Mouse (Mus musculus): ENCODE data around the gene Ctnna3. TPM values are rescaled to one million over a fixed set of nuclear protein-coding genes. Genes with fewer than 3 reads are reported as not detected.
A peak's percentile ranks its signal among the peaks of the same experiment; 100 is the strongest.

Gene Ctnna3
- polyA plus RNA-seq, 1 experiment = 0.01 TPM

DNA sequence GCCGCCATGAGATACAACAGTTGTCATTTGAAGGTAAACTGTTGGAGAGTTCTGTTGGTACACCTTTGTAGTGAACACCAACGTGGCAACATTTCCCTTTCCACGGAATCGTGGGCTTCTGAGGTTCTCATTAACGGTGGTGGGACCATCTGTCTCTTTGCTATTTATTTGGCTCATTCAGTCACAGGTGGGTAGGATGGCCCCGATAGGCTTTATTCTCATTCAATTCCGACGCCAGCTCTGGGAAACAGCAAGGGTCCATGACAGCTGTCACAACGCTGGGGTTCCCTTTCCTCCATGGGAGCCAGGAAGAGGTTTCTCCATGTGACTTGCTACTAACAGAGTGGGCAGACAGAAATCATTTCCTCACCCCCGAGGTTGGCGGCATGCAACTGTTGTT is 612.0 kb downstream of the Ctnna3 start:
- no peak overlapping the region for H3ac ChIP-seq (ENCODE audit: control insufficient read depth, insufficient read length, low read depth)
- no peak for TF ChIP-seq USF1 (IDR thresholded peaks at IDR 0.05; ENCODE audit: low read depth)
- no peak for TF ChIP-seq CEBPB (IDR thresholded peaks at IDR 0.05; ENCODE audit: low read depth)
- TF ChIP-seq MAX (IDR thresholded peaks at IDR 0.05) = no peak
- TF ChIP-seq MYOG (IDR thresholded peaks at IDR 0.05; ENCODE audit: control insufficient read depth, extremely low read depth, insufficient read length) = no peak
- no peak for TF ChIP-seq CTCF (IDR thresholded peaks at IDR 0.05; ENCODE audit: control insufficient read depth, insufficient read depth, insufficient read length)
- H3K4me3 ChIP-seq (ENCODE audit: insufficient read depth, poor library complexity, severe bottlenecking) = no peak overlapping the region
- no peaks in the 10 kb centered on the region for H3K36me3 ChIP-seq (ENCODE audit: control insufficient read depth, insufficient read depth)
- no peaks in the 10 kb centered on the region for H3K27me3 ChIP-seq (ENCODE audit: control insufficient read depth, insufficient read depth, insufficient read length)
- no peaks in the 10 kb centered on the region for H3K79me2 ChIP-seq (ENCODE audit: control insufficient read depth, insufficient read depth)
- H3K79me3 ChIP-seq (ENCODE audit: low read depth) = no peaks in the 10 kb centered on the region

DNA sequence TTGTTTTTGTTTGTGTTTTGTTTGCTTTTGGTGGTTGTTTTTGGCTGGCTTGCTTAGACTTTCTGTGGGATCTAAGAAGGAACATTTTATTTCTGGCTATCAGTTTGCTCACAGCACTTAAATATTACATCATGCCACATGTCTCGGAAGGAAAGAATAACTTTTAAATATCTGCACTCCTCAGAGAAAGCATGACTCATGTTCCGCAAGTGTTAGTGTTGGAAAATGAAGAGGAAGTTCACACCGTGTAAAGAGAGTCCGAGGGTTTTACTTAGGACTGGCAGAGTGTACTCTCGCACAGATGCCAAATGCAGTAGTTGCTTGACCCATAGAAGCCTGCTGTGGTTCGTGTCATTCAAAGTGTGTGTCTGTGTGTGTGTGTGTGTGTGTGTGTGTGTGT is 619.3 kb downstream of the Ctnna3 start:
- H3ac ChIP-seq (ENCODE audit: control insufficient read depth, insufficient read length, low read depth) = no peak overlapping the region
- H3K36me3 ChIP-seq (ENCODE audit: control insufficient read depth, insufficient read depth) = no peaks in the 10 kb centered on the region
- H3K79me3 ChIP-seq (ENCODE audit: low read depth) = no peaks in the 10 kb centered on the region
- no peak overlapping the region for H3K4me3 ChIP-seq (ENCODE audit: insufficient read depth, poor library complexity, severe bottlenecking)
- H3K79me2 ChIP-seq (ENCODE audit: control insufficient read depth, insufficient read depth) = no peaks in the 10 kb centered on the region
- TF ChIP-seq CTCF (IDR thresholded peaks at IDR 0.05; ENCODE audit: control insufficient read depth, insufficient read depth, insufficient read length) (no peak), MYOG (IDR thresholded peaks at IDR 0.05; ENCODE audit: control insufficient read depth, extremely low read depth, insufficient read length) (no peak), MYOD1 (IDR thresholded peaks at IDR 0.05; ENCODE audit: control insufficient read depth, insufficient read length, low read depth) (no peak), USF1 (IDR thresholded peaks at IDR 0.05; ENCODE audit: low read depth) (no peak), FOSL1 (IDR thresholded peaks at IDR 0.05; ENCODE audit: insufficient read depth, low read length, poor library complexity, severe bottlenecking) (no peak), MAX (IDR thresholded peaks at IDR 0.05) (no peak), CEBPB (IDR thresholded peaks at IDR 0.05; ENCODE audit: low read depth) (no peak)
- no peaks in the 10 kb centered on the region for H3K27me3 ChIP-seq (ENCODE audit: control insufficient read depth, insufficient read depth, insufficient read length)

DNA sequence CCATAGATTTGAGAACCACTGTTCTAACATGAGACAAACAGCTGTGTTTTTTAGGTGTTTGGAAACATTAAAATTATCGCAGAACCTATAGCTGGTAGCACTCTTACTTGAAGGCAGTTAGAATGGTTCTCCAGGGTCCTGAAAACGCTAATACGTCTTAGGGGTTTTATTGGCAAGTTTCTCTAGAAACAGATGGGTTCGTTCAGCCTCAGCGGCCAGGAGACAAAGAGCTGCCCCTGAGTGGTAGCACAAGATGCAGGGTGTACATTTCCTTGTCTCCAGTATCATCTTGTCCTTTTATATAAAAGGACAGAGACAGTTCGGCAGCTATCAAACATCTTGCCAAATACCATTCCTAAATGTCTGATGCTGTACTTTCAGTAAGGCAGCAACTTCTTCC is 620.0 kb downstream of the Ctnna3 start:
- no peaks in the 10 kb centered on the region for H3K79me2 ChIP-seq (ENCODE audit: control insufficient read depth, insufficient read depth)
- H3K79me3 ChIP-seq (ENCODE audit: low read depth) = no peaks in the 10 kb centered on the region
- H3ac ChIP-seq (ENCODE audit: control insufficient read depth, insufficient read length, low read depth) = no peak overlapping the region
- H3K36me3 ChIP-seq (ENCODE audit: control insufficient read depth, insufficient read depth) = no peaks in the 10 kb centered on the region
- no peaks in the 10 kb centered on the region for H3K27me3 ChIP-seq (ENCODE audit: control insufficient read depth, insufficient read depth, insufficient read length)
- no peak overlapping the region for H3K4me3 ChIP-seq (ENCODE audit: insufficient read depth, poor library complexity, severe bottlenecking)
- no peak for TF ChIP-seq FOSL1 (IDR thresholded peaks at IDR 0.05; ENCODE audit: insufficient read depth, low read length, poor library complexity, severe bottlenecking)
- no peak for TF ChIP-seq USF1 (IDR thresholded peaks at IDR 0.05; ENCODE audit: low read depth)
- TF ChIP-seq CEBPB (IDR thresholded peaks at IDR 0.05; ENCODE audit: low read depth) = no peak
- TF ChIP-seq CTCF (IDR thresholded peaks at IDR 0.05; ENCODE audit: control insufficient read depth, insufficient read depth, insufficient read length) = no peak
- TF ChIP-seq MYOG (IDR thresholded peaks at IDR 0.05; ENCODE audit: control insufficient read depth, extremely low read depth, insufficient read length) = no peak

DNA sequence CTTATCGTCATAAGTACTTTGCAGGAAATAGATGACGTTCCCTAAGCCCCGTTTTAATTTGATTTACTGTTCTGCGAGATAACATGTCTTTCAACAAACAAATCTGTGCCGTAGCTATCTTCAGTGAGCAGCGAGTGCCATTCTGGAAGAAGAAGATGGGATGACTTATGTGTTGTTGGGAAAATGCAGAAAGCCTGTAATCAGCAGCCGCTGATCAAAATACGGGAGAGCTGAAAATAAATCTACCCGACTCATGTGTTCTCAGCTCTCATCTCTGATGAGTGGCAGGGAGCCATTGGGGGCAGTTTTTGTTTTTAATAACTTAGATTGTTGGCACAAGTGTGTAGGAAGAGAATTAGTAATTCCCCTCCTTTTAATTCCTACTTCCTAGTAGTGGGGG is 633.8 kb downstream of the Ctnna3 start:
- no peak for TF ChIP-seq MAX (IDR thresholded peaks at IDR 0.05)
- TF ChIP-seq MYOD1 (IDR thresholded peaks at IDR 0.05; ENCODE audit: control insufficient read depth, insufficient read length, low read depth) = no peak
- TF ChIP-seq CTCF (IDR thresholded peaks at IDR 0.05; ENCODE audit: control insufficient read depth, insufficient read depth, insufficient read length) = no peak
- TF ChIP-seq MYOG (IDR thresholded peaks at IDR 0.05; ENCODE audit: control insufficient read depth, extremely low read depth, insufficient read length) = no peak
- TF ChIP-seq FOSL1 (IDR thresholded peaks at IDR 0.05; ENCODE audit: insufficient read depth, low read length, poor library complexity, severe bottlenecking) = no peak
- no peak for TF ChIP-seq USF1 (IDR thresholded peaks at IDR 0.05; ENCODE audit: low read depth)
- no peak for TF ChIP-seq CEBPB (IDR thresholded peaks at IDR 0.05; ENCODE audit: low read depth)
- H3K27me3 ChIP-seq (ENCODE audit: control insufficient read depth, insufficient read depth, insufficient read length) = no peaks in the 10 kb centered on the region
- H3K36me3 ChIP-seq (ENCODE audit: control insufficient read depth, insufficient read depth) = no peaks in the 10 kb centered on the region
- no peaks in the 10 kb centered on the region for H3K79me2 ChIP-seq (ENCODE audit: control insufficient read depth, insufficient read depth)
- no peaks in the 10 kb centered on the region for H3K79me3 ChIP-seq (ENCODE audit: low read depth)
- no peak overlapping the region for H3ac ChIP-seq (ENCODE audit: control insufficient read depth, insufficient read length, low read depth)
- no peak overlapping the region for H3K4me3 ChIP-seq (ENCODE audit: insufficient read depth, poor library complexity, severe bottlenecking)

DNA sequence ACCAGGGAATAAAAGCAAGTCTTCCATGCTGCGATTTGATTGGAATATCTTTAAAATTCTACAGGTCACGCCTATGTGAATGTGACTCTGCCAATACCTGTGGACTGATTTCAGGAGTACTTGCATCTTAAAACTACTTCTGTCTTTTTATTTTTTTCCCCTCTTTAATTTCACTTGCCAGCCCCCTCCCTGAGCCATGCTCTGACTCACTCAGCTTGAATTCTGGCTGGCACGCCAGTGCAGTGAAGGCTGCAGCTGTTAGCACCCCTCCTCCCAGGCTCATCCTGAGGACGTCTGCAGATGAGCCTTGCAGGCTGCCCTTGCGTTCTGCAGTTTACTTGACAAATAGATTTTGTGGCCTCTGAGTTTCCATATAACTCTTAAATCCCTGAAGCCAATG is 646.0 kb downstream of the Ctnna3 start:
- TF ChIP-seq MYOD1 (IDR thresholded peaks at IDR 0.05; ENCODE audit: control insufficient read depth, insufficient read length, low read depth) (peak; percentile 92), CTCF (IDR thresholded peaks at IDR 0.05; ENCODE audit: control insufficient read depth, insufficient read depth, insufficient read length) (no peak), USF1 (IDR thresholded peaks at IDR 0.05; ENCODE audit: low read depth) (no peak), MYOG (IDR thresholded peaks at IDR 0.05; ENCODE audit: control insufficient read depth, extremely low read depth, insufficient read length) (no peak)

DNA sequence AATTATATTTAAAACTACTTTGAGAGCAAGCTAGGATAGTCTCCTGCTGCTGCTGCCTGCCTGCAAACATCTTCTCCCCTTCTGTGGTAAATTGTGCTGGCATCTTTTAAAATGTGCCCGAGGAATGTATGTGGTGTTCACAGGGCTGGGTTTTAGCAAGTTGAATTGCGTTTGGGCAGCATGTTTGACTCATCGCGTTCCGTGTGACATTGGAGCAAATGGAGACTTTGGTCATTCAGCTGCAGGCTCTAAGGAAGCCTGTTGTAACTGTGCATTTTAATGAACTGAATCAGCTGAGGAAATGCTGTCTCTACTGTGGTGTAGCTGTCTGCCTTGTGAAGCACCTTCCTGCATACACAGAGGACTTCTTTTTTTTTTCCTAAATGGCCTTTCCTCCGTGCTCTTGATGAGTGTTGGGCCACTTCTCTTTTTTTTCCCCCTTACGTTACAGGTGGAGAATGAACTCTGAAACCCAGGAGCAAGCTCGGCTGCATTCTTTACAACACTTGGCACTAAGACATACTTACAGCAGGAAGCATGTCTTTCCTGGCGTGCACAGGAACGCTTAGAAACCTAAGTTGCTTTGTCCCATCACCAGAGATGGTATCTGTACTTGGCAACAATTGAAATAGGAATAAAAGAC is 646.6 kb downstream of the Ctnna3 start:
- H3ac ChIP-seq (ENCODE audit: control insufficient read depth, insufficient read length, low read depth) = peak overlapping the region; percentile 15
- H3K27me3 ChIP-seq (ENCODE audit: control insufficient read depth, insufficient read depth, insufficient read length) = no peaks in the 10 kb centered on the region
- TF ChIP-seq FOSL1 (IDR thresholded peaks at IDR 0.05; ENCODE audit: insufficient read depth, low read length, poor library complexity, severe bottlenecking) = no peak
- peak; percentile 11 for TF ChIP-seq MYOD1 (IDR thresholded peaks at IDR 0.05; ENCODE audit: control insufficient read depth, insufficient read length, low read depth)
- no peak for TF ChIP-seq USF1 (IDR thresholded peaks at IDR 0.05; ENCODE audit: low read depth)
- TF ChIP-seq MYOG (IDR thresholded peaks at IDR 0.05; ENCODE audit: control insufficient read depth, extremely low read depth, insufficient read length) = no peak
- TF ChIP-seq CEBPB (IDR thresholded peaks at IDR 0.05; ENCODE audit: low read depth) = no peak
- H3K36me3 ChIP-seq (ENCODE audit: control insufficient read depth, insufficient read depth) = no peaks in the 10 kb centered on the region
- H3K4me3 ChIP-seq (ENCODE audit: insufficient read depth, poor library complexity, severe bottlenecking) = no peak overlapping the region
- H3K79me3 ChIP-seq (ENCODE audit: low read depth) = no peaks in the 10 kb centered on the region
- no peaks in the 10 kb centered on the region for H3K79me2 ChIP-seq (ENCODE audit: control insufficient read depth, insufficient read depth)

More for the DNA sequence above, 646.0 kb downstream of the Ctnna3 start:
- H3ac ChIP-seq (ENCODE audit: control insufficient read depth, insufficient read length, low read depth) = no peak overlapping the region
- no peaks in the 10 kb centered on the region for H3K79me2 ChIP-seq (ENCODE audit: control insufficient read depth, insufficient read depth)
- no peaks in the 10 kb centered on the region for H3K36me3 ChIP-seq (ENCODE audit: control insufficient read depth, insufficient read depth)
- no peaks in the 10 kb centered on the region for H3K79me3 ChIP-seq (ENCODE audit: low read depth)
- H3K4me3 ChIP-seq (ENCODE audit: insufficient read depth, poor library complexity, severe bottlenecking) = no peak overlapping the region
- H3K27me3 ChIP-seq (ENCODE audit: control insufficient read depth, insufficient read depth, insufficient read length) = no peaks in the 10 kb centered on the region
